14 mouse cellular contexts compared by ENCODE assay signal in the genomic region with DNA sequence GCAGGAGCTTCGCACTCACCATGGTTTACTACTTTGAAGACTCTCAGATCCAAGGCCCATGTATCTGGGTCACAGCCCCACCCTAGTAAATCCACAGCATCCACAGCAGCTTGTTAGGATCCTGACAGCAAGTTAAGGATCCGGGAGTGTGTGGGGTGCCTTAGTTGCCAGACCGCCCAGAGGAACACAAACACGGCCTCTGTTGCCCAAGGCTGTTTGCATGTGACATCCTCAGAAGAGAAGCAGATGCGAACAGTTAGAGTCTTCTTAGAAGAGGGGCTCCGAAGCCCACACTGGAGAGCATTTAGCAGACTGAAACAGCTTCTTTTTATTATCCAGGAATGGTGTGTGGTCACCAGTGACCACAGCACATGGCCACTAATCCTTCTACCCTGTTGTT. TPM values are rescaled to one million over a fixed set of nuclear protein-coding genes. Genes with fewer than 3 reads are reported as not detected.
"Had no signal": no experiment of that assay in that cellular context is flagged by ENCODE, and none has a peak within 500 bp of the region (broad histone marks: within the 10 kb centered on the region; RNA-seq: fewer than 3 reads in every experiment).

No protein-coding gene starts in this region.

- H3K9ac ChIP-seq: liver, embryonic 14.5 days; lung, embryonic 14.5 days; midbrain, embryonic 13.5 days; midbrain, embryonic 15.5 days; neural tube, embryonic 12.5 days; stomach, embryonic 15.5 days had no signal

- H3K27ac ChIP-seq: liver, embryonic 14.5 days; midbrain, embryonic 13.5 days; midbrain, embryonic 15.5 days; neural tube, embryonic 12.5 days; stomach, embryonic 15.5 days; stomach, postnatal 0 days had no signal

- H3K4me2 ChIP-seq: lung, embryonic 14.5 days; midbrain, embryonic 13.5 days; midbrain, embryonic 15.5 days; neural tube, embryonic 12.5 days; stomach, embryonic 15.5 days had no signal

- H3K36me3 ChIP-seq: midbrain, embryonic 13.5 days; midbrain, embryonic 15.5 days; neural tube, embryonic 12.5 days; stomach, embryonic 15.5 days had no signal

- ATAC-seq: midbrain, embryonic 13.5 days; midbrain, embryonic 15.5 days had no signal

- DNase-seq: lung, embryonic 14.5 days; right cerebral cortex, postnatal 14 days; thymus, adult 2 months; thymus, postnatal 25 days; thymus, postnatal 4 days had no signal

- H3K9me3 ChIP-seq: megakaryocyte, embryonic 14.5 days; midbrain, embryonic 13.5 days; midbrain, embryonic 15.5 days; neural tube, embryonic 12.5 days; stomach, embryonic 15.5 days had no signal

- H3K4me1 ChIP-seq: midbrain, embryonic 15.5 days; neural tube, embryonic 12.5 days; stomach, embryonic 15.5 days had no signal

- H3K27me3 ChIP-seq: midbrain, embryonic 13.5 days; stomach, embryonic 15.5 days had no signal

- H3K4me3 ChIP-seq: megakaryocyte, embryonic 14.5 days; midbrain, embryonic 13.5 days; midbrain, embryonic 15.5 days; neural tube, embryonic 12.5 days; stomach, embryonic 15.5 days had no signal

RNA-seq across cellular contexts. Expression of a gene that starts 5.6 kb away (rescaled TPM):
- total RNA-seq: monocyte, adult 5-6 weeks; neutrophil, adult 5-6 weeks had no signal
